ENCODE assay signal across 10 mouse cellular contexts in the genomic region with DNA sequence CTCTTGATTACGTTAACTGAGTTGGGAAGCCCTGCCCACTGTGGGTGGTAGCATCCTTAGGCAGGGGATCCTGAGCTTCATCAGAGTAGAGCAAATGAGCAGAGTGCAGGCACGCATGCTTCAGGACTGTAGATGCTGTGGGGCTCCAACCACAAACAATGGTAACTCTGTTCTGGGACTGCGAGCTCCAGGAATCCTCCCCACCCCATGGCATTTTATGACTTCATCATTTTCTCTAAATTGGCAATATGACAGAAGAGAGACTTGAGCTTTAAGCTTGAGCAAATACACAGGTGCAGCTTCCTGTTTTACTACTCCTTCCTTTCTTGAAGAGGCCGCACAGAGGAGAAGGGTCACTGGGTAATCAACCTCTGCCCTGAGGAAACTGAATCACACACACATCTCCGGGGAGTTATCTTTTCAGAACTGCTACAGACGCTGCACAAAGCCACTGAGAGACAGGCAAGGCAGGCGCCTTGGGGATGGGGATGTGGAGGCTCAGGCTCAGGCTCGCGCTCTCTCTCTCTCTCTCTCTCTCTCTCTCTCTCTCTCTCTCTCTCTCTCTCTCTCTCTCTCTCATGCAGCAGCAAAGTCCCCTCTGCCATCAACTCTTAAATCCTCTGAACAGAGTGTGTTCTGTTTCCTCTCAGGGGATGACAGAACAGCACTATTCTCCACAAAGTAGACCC. TPM values are rescaled to one million over a fixed set of nuclear protein-coding genes. Genes with fewer than 3 reads are reported as not detected.
DNase-seq lines count a peak whose midpoint lies in the region; ATAC-seq and TF ChIP-seq lines count a peak whose summit lies in the region.
"Had no signal": no experiment of that assay in that cellular context is flagged by ENCODE, and none has a peak within 500 bp of the region (broad histone marks: within the 10 kb centered on the region; RNA-seq: fewer than 3 reads in every experiment).

No protein-coding gene starts in this region.

- no peak for DNase-seq in layer of hippocampus, adult 2 months (ENCODE audit: low spot score in 2 of 2)
- DNase-seq in layer of hippocampus, postnatal 10 days (ENCODE audit: low spot score in 2 of 2) = no peak
- DNase-seq in CD4-positive, CD25-positive, alpha-beta regulatory T cell, adult 2 months (ENCODE audit: low read depth, low spot score) = peak; percentile 59
- peak; percentile 38 for DNase-seq in embryonic facial prominence, embryonic 11.5 days (ENCODE audit: low spot score)
- DNase-seq in adrenal gland, postnatal 25 days = no peak
- no peak for DNase-seq in right cerebral cortex, postnatal 36 days (ENCODE audit: low spot score in 2 of 2)
- DNase-seq: cerebellum, adult 2 months; gastrocnemius, postnatal 10 days had no signal

- peak overlapping the region; percentile 57 for H3K27ac ChIP-seq in layer of hippocampus, adult 2 months
- 0 out of 2 replicates have a peak overlapping the region, but pooled peaks have one; percentile 6 for H3K27ac ChIP-seq in embryonic facial prominence, embryonic 11.5 days (replicated peaks; ENCODE audit: low read depth, low read length)
- no peak overlapping the region for H3K27ac ChIP-seq in heart, embryonic 11.5 days (ENCODE audit: low read depth, low read length)

- no peaks in the 10 kb centered on the region for H3K9me3 ChIP-seq in embryonic facial prominence, embryonic 11.5 days (replicated peaks; ENCODE audit: control insufficient read depth, low read length)
- no peaks in the 10 kb centered on the region for H3K9me3 ChIP-seq in heart, embryonic 11.5 days (replicated peaks; ENCODE audit: control insufficient read depth, low read length)

- no peak for ATAC-seq in embryonic facial prominence, embryonic 11.5 days (replicated peaks; ENCODE audit: insufficient number of reproducible peaks, low FRiP score, low TSS enrichment, low read depth)
- ATAC-seq in heart, embryonic 11.5 days (replicated peaks; ENCODE audit: insufficient number of reproducible peaks, low FRiP score, low TSS enrichment) = no peak

- no peaks in the 10 kb centered on the region for H3K36me3 ChIP-seq in embryonic facial prominence, embryonic 11.5 days (replicated peaks; ENCODE audit: control insufficient read depth, insufficient read depth, low read depth, low read length)
- no peaks in the 10 kb centered on the region for H3K36me3 ChIP-seq in myocyte (ENCODE audit: control insufficient read depth, insufficient read depth)
- no peaks in the 10 kb centered on the region for H3K36me3 ChIP-seq in heart, embryonic 11.5 days (ENCODE audit: control insufficient read depth, insufficient read depth, low read length)

- H3K4me3 ChIP-seq in layer of hippocampus, adult 2 months = no peak overlapping the region
- H3K4me3 ChIP-seq in embryonic facial prominence, embryonic 11.5 days (ENCODE audit: low read depth, low read length) = no peak overlapping the region
- no peak overlapping the region for H3K4me3 ChIP-seq in myocyte
- H3K4me3 ChIP-seq in heart, embryonic 11.5 days (ENCODE audit: low read depth, low read length) = no peak overlapping the region

- H3K27me3 ChIP-seq in embryonic facial prominence, embryonic 11.5 days (ENCODE audit: control insufficient read depth, insufficient read depth, low read length) = no peaks in the 10 kb centered on the region
- no peaks in the 10 kb centered on the region for H3K27me3 ChIP-seq in myocyte (ENCODE audit: control insufficient read depth, insufficient read depth, insufficient read length)
- H3K27me3 ChIP-seq in heart, embryonic 11.5 days (ENCODE audit: control insufficient read depth, insufficient read depth, low read length) = no peaks in the 10 kb centered on the region

- no peak overlapping the region for H3K4me2 ChIP-seq in embryonic facial prominence, embryonic 11.5 days (ENCODE audit: low read depth, low read length)
- peak overlapping the region; percentile 5 for H3K4me2 ChIP-seq in myocyte (ENCODE audit: low read depth)
- H3K4me2 ChIP-seq in heart, embryonic 11.5 days = no peak overlapping the region

- no peak for TF ChIP-seq CTCF in layer of hippocampus, adult 2 months (conservative IDR thresholded peaks at IDR 0.05)

- H3K9ac ChIP-seq in embryonic facial prominence, embryonic 11.5 days (replicated peaks; ENCODE audit: low read length) = no peak overlapping the region
- no peak overlapping the region for H3K9ac ChIP-seq in heart, embryonic 11.5 days (ENCODE audit: low read depth, low read length)

- WGBS in embryonic facial prominence, embryonic 11.5 days = 26% methylated on average over 9 of the region's 9 CpGs
- 34% methylated on average over 9 of the region's 9 CpGs for WGBS in heart, embryonic 11.5 days (ENCODE audit: insufficient replicate concordance)

- H3K79me2 ChIP-seq in myocyte (ENCODE audit: control insufficient read depth, insufficient read depth) = peaks cover 59% of the 10 kb centered on the region

- TF ChIP-seq POLR2A in myocyte (IDR thresholded peaks at IDR 0.05; ENCODE audit: insufficient read length, low read depth) = no peak

- peaks cover 4% of the 10 kb centered on the region; the same call in 1 of the 2 replicates for H3K4me1 ChIP-seq in embryonic facial prominence, embryonic 11.5 days (ENCODE audit: control insufficient read depth, insufficient read depth, low read length)
- peaks cover 34% of the 10 kb centered on the region for H3K4me1 ChIP-seq in heart, embryonic 11.5 days (ENCODE audit: control insufficient read depth, insufficient read depth, low read length)

- H3ac ChIP-seq in myocyte (ENCODE audit: control insufficient read depth, insufficient read length) = no peak overlapping the region

TF ChIP-seq in myocyte, 11 proteins besides CTCF, POLR2A, EP300 and RAD21:
- TF ChIP-seq TCF12 (IDR thresholded peaks at IDR 0.05; ENCODE audit: insufficient read depth, poor library complexity, severe bottlenecking) = no peak

RNA-seq across cellular contexts. Expression of a gene that starts 55.5 kb away (rescaled TPM):
- total RNA-seq in layer of hippocampus, adult 2 months (2021) = 10 to 100 TPM; 83.0 to 89.2 TPM
- total RNA-seq in layer of hippocampus, postnatal 10 days (2021) = 10 to 100 TPM; 77.7 to 91.6 TPM
- polyA plus RNA-seq in embryonic facial prominence, embryonic 11.5 days (2014; fragmentation: Nextera tagmentation; extraction: Ambion mirVana) = 16.4 and 22.1 TPM in 2 replicates
- 32.3 TPM for polyA plus RNA-seq in myocyte (2012; fragmentation: generic; extraction: Trizol)
- total RNA-seq in adrenal gland, postnatal 25 days (2021) = 19.6 and 22.3 TPM in 2 replicates
- polyA plus RNA-seq in heart, embryonic 11.5 days (2014; fragmentation: Nextera tagmentation; extraction: Ambion mirVana) = 13.6 and 14.2 TPM in 2 replicates

Comparison
In these comparisons a context has a peak if more than half of its experiments do, and no peak if none do; other contexts are left out.
1. DNase-seq: peak in CD4-positive, CD25-positive, alpha-beta regulatory T cell, adult 2 months (single experiment) and embryonic facial prominence, embryonic 11.5 days (single experiment); none in layer of hippocampus, adult 2 months (0 of 2), layer of hippocampus, postnatal 10 days (0 of 2), adrenal gland, postnatal 25 days (single experiment) and right cerebral cortex, postnatal 36 days (0 of 2).